Mouse (Mus musculus): ENCODE measurements around the gene Lrsam1. TPM values are rescaled to one million over a fixed set of nuclear protein-coding genes. Genes with fewer than 3 reads are reported as not detected.

Gene Lrsam1
- total RNA-seq, 1 experiment: 16.7 TPM

DNA sequence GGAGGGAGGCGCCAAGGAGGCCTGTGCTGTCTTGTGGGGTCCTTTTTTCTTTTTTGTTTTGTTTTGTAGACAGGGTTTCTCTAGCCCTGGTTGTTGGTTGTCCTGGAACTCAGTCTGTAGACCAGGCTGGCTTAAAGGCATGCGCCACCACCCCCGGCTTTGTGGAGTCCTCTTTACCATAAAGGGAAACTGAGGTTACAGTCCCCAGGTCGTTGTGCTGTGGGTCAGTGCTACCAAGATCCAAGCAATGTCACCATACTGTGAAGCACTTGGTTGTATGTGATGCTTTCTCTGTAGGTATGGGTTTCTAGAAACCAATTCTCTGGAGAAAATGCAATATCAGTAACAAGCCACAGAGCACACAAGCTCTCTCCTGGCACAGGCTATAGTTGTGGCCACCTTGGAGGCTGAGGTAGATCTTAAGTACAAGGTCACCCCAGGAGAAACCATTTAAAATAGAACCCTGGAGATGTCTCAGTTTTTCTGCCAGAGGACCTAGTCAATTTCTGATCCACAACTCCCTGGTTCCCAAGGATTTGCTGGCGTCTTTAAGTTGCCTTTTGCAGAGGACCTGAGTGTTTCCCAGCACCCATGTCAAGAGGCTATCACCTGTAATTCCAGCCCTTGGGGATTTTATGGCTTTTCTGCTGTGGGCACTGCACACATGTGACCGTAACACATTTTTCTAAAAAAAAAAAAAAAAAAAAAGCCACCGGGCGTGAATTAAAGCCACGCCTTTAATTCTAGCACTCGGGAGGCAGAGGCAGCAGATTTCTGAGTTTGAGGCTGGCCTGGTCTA is 3.4 kb upstream of the Lrsam1 start:
- no peak overlapping the region; the same call in 1 of the 2 replicates for H3K27ac ChIP-seq (ENCODE audit: insufficient read depth, low read depth, low read length, poor library complexity, severe bottlenecking)
- DNase-seq (ENCODE audit: low read depth, low spot score): no peak

DNA sequence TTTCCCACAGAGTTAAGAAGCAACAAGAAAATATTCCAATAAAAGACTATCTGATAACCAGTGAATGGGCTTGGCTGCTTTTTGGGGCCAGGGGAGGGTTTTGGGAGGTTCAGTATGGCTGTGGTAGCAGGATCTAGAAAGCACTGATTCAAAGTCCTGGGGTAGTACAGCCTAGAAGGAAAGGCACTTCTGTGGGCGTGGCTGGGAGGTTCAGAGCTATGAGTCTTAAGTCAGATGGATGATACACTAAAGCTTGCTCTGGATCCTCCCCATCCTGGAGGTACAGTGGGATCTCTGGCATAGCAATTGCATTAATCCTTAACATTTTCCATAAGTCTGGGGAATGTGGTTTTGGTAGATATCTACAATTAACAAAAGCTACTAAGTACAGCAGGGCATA is 2.6 kb upstream of the Lrsam1 start:
- Histone ChIP-seq H3K36me3 (ENCODE audit: control insufficient read depth, insufficient read depth, low read length, poor library complexity, severe bottlenecking) (peaks cover 32% of the 10 kb centered on the region), H3K9me3 (ENCODE audit: control insufficient read depth, insufficient read depth, low read depth, low read length) (no peaks in the 10 kb centered on the region), H3K27ac (ENCODE audit: insufficient read depth, low read depth, low read length, poor library complexity, severe bottlenecking) (no peak overlapping the region), H3K4me3 (ENCODE audit: insufficient read depth in 1 of 2, low read depth in 1 of 2, low read length in 2 of 2, poor library complexity in 1 of 2, severe bottlenecking in 1 of 2) (peak overlapping the region; percentile 84 to 99), H3K9ac (ENCODE audit: insufficient read depth, low read depth, low read length, poor library complexity, severe bottlenecking) (peak overlapping the region; percentile 100; the same call in 1 of the 2 replicates), H3K4me1 (ENCODE audit: control insufficient read depth in 2 of 2, insufficient read depth in 2 of 2, low read length in 2 of 2, poor library complexity in 1 of 2) (peaks cover 0 to 4% of the 10 kb centered on the region in 2 experiments; a peak in 1 of 4 replicates)
- no peak for DNase-seq (ENCODE audit: low read depth, low spot score)
- in situ Hi-C loops (cut with MboI; ENCODE audit: low sequenced_read_pairs in 2 of 2, unreplicated experiment in 2 of 2): no loop called here
- TF ChIP-seq CHD2 (IDR thresholded peaks at IDR 0.05; ENCODE audit: low read depth, low read length) (no peak), ZC3H11A (IDR thresholded peaks at IDR 0.05; ENCODE audit: borderline replicate concordance, low read depth, low read length) (no peak), HCFC1 (IDR thresholded peaks at IDR 0.05; ENCODE audit: borderline replicate concordance, insufficient read depth, low read length) (no peak), ZNF384 (IDR thresholded peaks at IDR 0.05; ENCODE audit: low read depth, low read length) (no peak), MAFK (IDR thresholded peaks at IDR 0.05; ENCODE audit: insufficient read depth, low read depth, low read length) (no peak)

More for the DNA sequence above, 3.4 kb upstream of the Lrsam1 start:
- TF ChIP-seq CHD2 (IDR thresholded peaks at IDR 0.05; ENCODE audit: low read depth, low read length) (0 out of 2 replicates have a peak, but pooled peaks have one; percentile 2), MAFK (IDR thresholded peaks at IDR 0.05; ENCODE audit: insufficient read depth, low read depth, low read length) (no peak), ZNF384 (IDR thresholded peaks at IDR 0.05; ENCODE audit: low read depth, low read length) (peak; percentile 93)
- Histone ChIP-seq H3K9me3 (ENCODE audit: control insufficient read depth, insufficient read depth, low read depth, low read length) (no peaks in the 10 kb centered on the region), H3K4me3 (ENCODE audit: insufficient read depth in 1 of 2, low read depth in 1 of 2, low read length in 2 of 2, poor library complexity in 1 of 2, severe bottlenecking in 1 of 2) (peak overlapping the region in 1 of 2 experiments; percentile 99; a peak in 2 of 4 replicates), H3K36me3 (ENCODE audit: control insufficient read depth, insufficient read depth, low read length, poor library complexity, severe bottlenecking) (peaks cover 32% of the 10 kb centered on the region), H3K4me1 (ENCODE audit: control insufficient read depth in 2 of 2, insufficient read depth in 2 of 2, low read length in 2 of 2, poor library complexity in 1 of 2) (peaks cover 0 to 4% of the 10 kb centered on the region in 2 experiments; a peak in 1 of 4 replicates), H3K9ac (ENCODE audit: insufficient read depth, low read depth, low read length, poor library complexity, severe bottlenecking) (peak overlapping the region; percentile 16; the same call in 1 of the 2 replicates)
- in situ Hi-C loops (cut with MboI; ENCODE audit: low sequenced_read_pairs in 2 of 2, unreplicated experiment in 2 of 2): no loop called here

DNA sequence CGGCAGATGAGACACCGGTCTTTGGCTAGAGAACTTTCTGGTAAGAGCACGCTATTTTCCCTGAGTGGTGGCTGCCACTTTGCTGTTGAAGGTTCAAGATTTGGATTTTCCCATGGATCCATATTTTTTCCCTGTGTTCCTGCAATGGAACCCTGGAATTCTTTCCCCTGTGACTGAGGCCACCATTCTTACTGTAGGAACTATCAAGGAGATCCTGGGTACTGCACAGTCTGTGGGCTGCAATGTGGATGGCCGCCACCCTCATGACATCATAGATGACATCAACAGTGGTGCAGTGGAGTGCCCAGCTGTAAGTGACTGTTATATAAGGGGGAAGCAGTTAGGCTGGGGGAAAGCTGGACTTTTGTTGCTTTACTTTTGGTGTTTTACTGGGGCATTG is 2.1 kb upstream of the Lrsam1 start:
- H3K27ac ChIP-seq (ENCODE audit: insufficient read depth, low read depth, low read length, poor library complexity, severe bottlenecking): no peak overlapping the region
- peaks cover 32% of the 10 kb centered on the region for H3K36me3 ChIP-seq (ENCODE audit: control insufficient read depth, insufficient read depth, low read length, poor library complexity, severe bottlenecking)

DNA sequence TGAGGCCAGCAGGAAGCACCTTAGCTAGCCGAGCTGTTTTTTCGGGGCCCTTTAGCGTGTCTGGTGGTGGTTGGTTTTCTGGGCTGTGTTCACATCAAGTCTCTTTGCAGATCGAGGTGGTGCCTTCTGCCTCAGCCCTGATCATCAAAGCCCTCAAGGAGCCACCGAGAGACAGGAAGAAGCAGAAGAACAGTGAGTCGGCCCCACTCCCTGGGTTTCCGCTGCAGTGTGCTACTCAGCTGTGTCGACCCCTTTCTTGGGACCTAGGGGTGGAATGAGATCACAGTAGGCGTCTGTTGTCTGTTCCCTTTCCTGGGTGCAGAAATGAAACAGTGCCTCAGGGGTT is 1.4 kb upstream of the Lrsam1 start:
- no peaks in the 10 kb centered on the region for H3K9me3 ChIP-seq (ENCODE audit: control insufficient read depth, insufficient read depth, low read depth, low read length)
- peaks cover 0 to 3% of the 10 kb centered on the region in 2 experiments; a peak in 1 of 4 replicates for H3K4me1 ChIP-seq (ENCODE audit: control insufficient read depth in 2 of 2, insufficient read depth in 2 of 2, low read length in 2 of 2, poor library complexity in 1 of 2)
- no peak for TF ChIP-seq ZC3H11A (IDR thresholded peaks at IDR 0.05; ENCODE audit: borderline replicate concordance, low read depth, low read length)
- no peak for TF ChIP-seq HCFC1 (IDR thresholded peaks at IDR 0.05; ENCODE audit: borderline replicate concordance, insufficient read depth, low read length)
- no peak for TF ChIP-seq ZNF384 (IDR thresholded peaks at IDR 0.05; ENCODE audit: low read depth, low read length)
- no peak for TF ChIP-seq CHD2 (IDR thresholded peaks at IDR 0.05; ENCODE audit: low read depth, low read length)
- TF ChIP-seq MAFK (IDR thresholded peaks at IDR 0.05; ENCODE audit: insufficient read depth, low read depth, low read length): no peak
- DNase-seq (ENCODE audit: low read depth, low spot score): no peak
- in situ Hi-C loops (cut with MboI; ENCODE audit: low sequenced_read_pairs in 2 of 2, unreplicated experiment in 2 of 2): no loop called here
- peak overlapping the region; percentile 100 for H3K9ac ChIP-seq (ENCODE audit: insufficient read depth, low read depth, low read length, poor library complexity, severe bottlenecking)
- peak overlapping the region; percentile 84 to 99 for H3K4me3 ChIP-seq (ENCODE audit: insufficient read depth in 1 of 2, low read depth in 1 of 2, low read length in 2 of 2, poor library complexity in 1 of 2, severe bottlenecking in 1 of 2)
- peaks cover 32% of the 10 kb centered on the region for H3K36me3 ChIP-seq (ENCODE audit: control insufficient read depth, insufficient read depth, low read length, poor library complexity, severe bottlenecking)
- H3K27ac ChIP-seq (ENCODE audit: insufficient read depth, low read depth, low read length, poor library complexity, severe bottlenecking): peak overlapping the region; percentile 93

More for the DNA sequence above, 2.1 kb upstream of the Lrsam1 start:
- TF ChIP-seq HCFC1 (IDR thresholded peaks at IDR 0.05; ENCODE audit: borderline replicate concordance, insufficient read depth, low read length) (no peak), ZNF384 (IDR thresholded peaks at IDR 0.05; ENCODE audit: low read depth, low read length) (no peak), CHD2 (IDR thresholded peaks at IDR 0.05; ENCODE audit: low read depth, low read length) (no peak), MAFK (IDR thresholded peaks at IDR 0.05; ENCODE audit: insufficient read depth, low read depth, low read length) (no peak)
- DNase-seq (ENCODE audit: low read depth, low spot score): no peak
- Histone ChIP-seq H3K4me1 (ENCODE audit: control insufficient read depth in 2 of 2, insufficient read depth in 2 of 2, low read length in 2 of 2, poor library complexity in 1 of 2) (peaks cover 0 to 4% of the 10 kb centered on the region in 2 experiments; a peak in 1 of 4 replicates), H3K4me3 (ENCODE audit: insufficient read depth in 1 of 2, low read depth in 1 of 2, low read length in 2 of 2, poor library complexity in 1 of 2, severe bottlenecking in 1 of 2) (peak overlapping the region; percentile 84 to 99), H3K9ac (ENCODE audit: insufficient read depth, low read depth, low read length, poor library complexity, severe bottlenecking) (peak overlapping the region; percentile 100), H3K9me3 (ENCODE audit: control insufficient read depth, insufficient read depth, low read depth, low read length) (no peaks in the 10 kb centered on the region)
- in situ Hi-C loops (cut with MboI; ENCODE audit: low sequenced_read_pairs in 2 of 2, unreplicated experiment in 2 of 2): no loop called here
